In the genomic region with DNA sequence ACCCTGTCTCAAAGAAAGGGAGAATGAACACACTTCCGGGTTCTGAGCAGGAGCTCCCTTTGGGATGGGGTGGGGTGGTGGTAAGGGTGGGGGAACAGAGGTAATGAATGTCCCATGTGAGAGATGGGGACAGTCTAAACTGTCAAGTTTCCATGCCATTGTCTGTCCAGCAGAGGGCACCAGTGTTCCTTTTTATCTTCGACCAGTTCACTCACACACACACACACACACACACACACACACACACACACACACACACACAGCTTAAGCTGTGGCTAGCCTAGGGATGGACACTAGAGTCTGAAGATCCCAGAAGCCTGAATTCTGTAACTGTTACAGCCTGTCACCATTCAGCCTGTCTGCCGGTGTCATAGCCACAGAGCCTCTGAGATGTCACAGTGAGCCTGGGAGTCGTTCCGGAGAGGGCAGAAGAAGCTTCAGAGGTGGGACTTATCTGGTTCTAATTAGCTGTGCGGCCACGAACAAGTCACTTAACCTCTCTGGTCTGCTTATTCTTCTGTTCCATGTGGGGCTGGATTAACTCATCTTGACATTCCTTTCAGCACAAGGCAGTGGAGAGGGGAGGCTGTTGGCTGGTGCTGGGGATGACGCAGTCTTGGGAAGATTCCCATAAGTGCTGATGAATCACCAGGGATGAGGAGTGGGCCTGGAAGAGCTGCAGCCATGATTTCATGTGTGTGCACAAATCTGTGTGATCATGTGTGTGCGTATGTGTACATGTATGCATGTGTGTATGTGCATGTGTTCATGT, we compare ENCODE assay signal across 8 mouse cellular contexts.
DNase-seq lines count a peak whose midpoint lies in the region; ATAC-seq lines count a peak whose summit lies in the region.

No protein-coding gene starts in this region.

- H3K4me1 ChIP-seq in forebrain, embryonic 10.5 days: peaks cover 12% of the 10 kb centered on the region; the same call in 1 of the 2 replicates
- no peaks in the 10 kb centered on the region for H3K4me1 ChIP-seq in forebrain, embryonic 12.5 days
- no peaks in the 10 kb centered on the region for H3K4me1 ChIP-seq in midbrain, embryonic 14.5 days (ENCODE audit: control insufficient read depth, insufficient read depth, low read length)

- no peak for ATAC-seq in forebrain, embryonic 12.5 days (ENCODE audit: low FRiP score)
- no peak for ATAC-seq in midbrain, embryonic 14.5 days (ENCODE audit: low FRiP score, low TSS enrichment)

- WGBS in forebrain, embryonic 10.5 days: 39% methylated on average over 9 of the region's 9 CpGs
- 36% methylated on average over 9 of the region's 9 CpGs for WGBS in forebrain, embryonic 12.5 days
- 39% methylated on average over 9 of the region's 9 CpGs for WGBS in midbrain, embryonic 14.5 days

- peak; percentile 61 for DNase-seq in forebrain, embryonic 10.5 days (ENCODE audit: extremely low spot score, low spot score)
- peak; percentile 67 for DNase-seq in A20 (ENCODE audit: low read depth, low spot score)
- peak; percentile 75 for DNase-seq in brain, adult 2 months (ENCODE audit: low read depth, low spot score)
- peak; percentile 69 to 80 for DNase-seq in heart, postnatal 14 days
- peak; percentile 22 to 63 for DNase-seq in left cerebral cortex, adult 18-20 months (ENCODE audit: low spot score in 2 of 2)
- peak; percentile 86 for DNase-seq in midbrain, embryonic 14.5 days
- peak; percentile 22 for DNase-seq in telencephalon, adult 2 months (ENCODE audit: low read depth, low spot score)

- no peak overlapping the region for H3K9ac ChIP-seq in forebrain, embryonic 12.5 days
- H3K9ac ChIP-seq in midbrain, embryonic 14.5 days (replicated peaks; ENCODE audit: low read length): no peak overlapping the region

- H3K9me3 ChIP-seq in forebrain, embryonic 10.5 days: peaks cover 8% of the 10 kb centered on the region; the same call in 1 of the 2 replicates
- H3K9me3 ChIP-seq in forebrain, embryonic 12.5 days: no peaks in the 10 kb centered on the region
- H3K9me3 ChIP-seq in midbrain, embryonic 14.5 days (ENCODE audit: control insufficient read depth, low read length): no peaks in the 10 kb centered on the region

- intact Hi-C loops in heart, postnatal 14 days (cut with DNase I): loop anchor here (1.0 to 10.0 kb wide), 3 partner anchors 146 to 693 kb away; no protein-coding TSS in a partner anchor

- H3K27ac ChIP-seq in forebrain, embryonic 10.5 days: no peak overlapping the region
- H3K27ac ChIP-seq in forebrain, embryonic 12.5 days: no peak overlapping the region
- no peak overlapping the region for H3K27ac ChIP-seq in midbrain, embryonic 14.5 days (replicated peaks; ENCODE audit: low read depth, low read length)

- peaks cover 31% of the 10 kb centered on the region for H3K27me3 ChIP-seq in forebrain, embryonic 10.5 days (ENCODE audit: poor library complexity, severe bottlenecking)
- H3K27me3 ChIP-seq in forebrain, embryonic 12.5 days: peaks cover 19% of the 10 kb centered on the region; the same call in 1 of the 2 replicates
- H3K27me3 ChIP-seq in midbrain, embryonic 14.5 days (ENCODE audit: control insufficient read depth, insufficient read depth, low read length): 0 out of 2 replicates have a peak, but pooled peaks cover 4% of the 10 kb centered on the region

- H3K36me3 ChIP-seq in forebrain, embryonic 10.5 days (replicated peaks): no peaks in the 10 kb centered on the region
- H3K36me3 ChIP-seq in forebrain, embryonic 12.5 days (replicated peaks): no peaks in the 10 kb centered on the region
- H3K36me3 ChIP-seq in midbrain, embryonic 14.5 days (ENCODE audit: control insufficient read depth, insufficient read depth, low read length): no peaks in the 10 kb centered on the region

- H3K4me3 ChIP-seq in forebrain, embryonic 10.5 days: no peak overlapping the region
- no peak overlapping the region for H3K4me3 ChIP-seq in forebrain, embryonic 12.5 days (replicated peaks)
- no peak overlapping the region for H3K4me3 ChIP-seq in midbrain, embryonic 14.5 days (replicated peaks; ENCODE audit: low read depth, low read length)

- H3K4me2 ChIP-seq in forebrain, embryonic 12.5 days: no peak overlapping the region
- no peak overlapping the region for H3K4me2 ChIP-seq in midbrain, embryonic 14.5 days (ENCODE audit: low read length)

Comparison
In these comparisons a context has a peak if more than half of its experiments do, and no peak if none do; other contexts are left out.
1. DNase-seq: peak in every context shown above with its lines; median percentile 86 in midbrain, embryonic 14.5 days; 75 in brain, adult 2 months; 74 in heart, postnatal 14 days; 67 in A20; 61 in forebrain, embryonic 10.5 days; 42 in left cerebral cortex, adult 18-20 months; 22 in telencephalon, adult 2 months.